Mouse (Mus musculus): ENCODE results near the gene Bcl3.

Bcl3 gene

DNA sequence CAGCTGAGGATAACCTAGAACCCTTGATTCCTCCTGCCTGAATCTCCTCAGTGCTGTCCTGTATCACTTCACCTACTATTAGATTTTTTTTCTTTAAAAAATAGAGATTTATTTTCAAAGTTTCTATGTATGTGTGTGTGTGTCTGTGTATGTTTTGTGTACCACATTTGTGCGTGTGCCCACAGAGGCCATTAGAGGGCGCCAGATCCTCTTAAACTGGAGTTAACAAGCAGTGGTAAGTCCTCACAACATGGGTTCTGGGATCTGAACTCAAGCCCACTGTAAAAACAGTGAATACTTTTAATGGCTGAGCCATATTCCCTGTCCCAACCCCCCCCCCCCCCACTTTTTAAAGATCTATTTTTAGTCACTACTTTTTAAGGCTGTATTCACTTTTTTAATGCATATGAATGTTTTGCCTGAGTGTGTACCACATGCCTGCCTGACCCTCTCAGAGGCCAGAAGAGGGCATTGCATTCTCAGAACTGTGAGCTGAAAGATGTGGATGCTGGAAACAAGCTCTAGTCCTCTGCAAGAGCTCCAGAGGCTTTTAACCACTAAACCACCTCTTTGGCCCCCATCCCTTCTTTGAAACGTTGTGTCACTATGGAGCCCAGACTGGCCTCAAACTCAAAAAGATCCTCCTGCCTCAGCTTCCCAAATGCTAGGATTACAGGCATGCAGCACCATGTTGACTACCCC is 2.1 kb downstream of the Bcl3 start:
- no peak for TF ChIP-seq GATA4 (IDR thresholded peaks at IDR 0.05; ENCODE audit: insufficient replicate concordance, low read length)

DNA sequence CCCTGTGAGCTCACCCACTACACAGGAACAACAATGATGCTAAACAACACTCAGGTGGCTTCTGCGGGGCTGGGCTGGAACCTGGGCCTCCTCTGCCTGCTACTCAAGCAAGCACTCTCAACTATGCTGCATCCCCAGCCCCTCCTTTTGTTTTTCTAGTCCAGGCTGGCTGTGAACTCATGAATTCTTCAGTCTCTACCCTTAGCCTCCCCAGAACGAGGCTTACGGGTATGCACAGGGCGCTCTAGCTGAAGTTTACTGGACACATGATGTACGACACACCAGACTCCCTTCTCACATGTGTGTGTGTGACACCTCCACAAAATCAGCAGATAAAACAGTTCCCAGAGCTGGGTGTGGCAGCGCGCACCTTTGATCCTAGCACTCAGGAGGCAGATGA is 3.7 kb downstream of the Bcl3 start:
- no peak for TF ChIP-seq GATA4 (IDR thresholded peaks at IDR 0.05; ENCODE audit: insufficient replicate concordance, low read length)

- no peak for TF ChIP-seq GATA4 (IDR thresholded peaks at IDR 0.05; ENCODE audit: insufficient replicate concordance, low read length)
Measured at GRCm38 (mm10) chr7:19818440-19818839, 4.1 kb downstream of the Bcl3 start.

DNA sequence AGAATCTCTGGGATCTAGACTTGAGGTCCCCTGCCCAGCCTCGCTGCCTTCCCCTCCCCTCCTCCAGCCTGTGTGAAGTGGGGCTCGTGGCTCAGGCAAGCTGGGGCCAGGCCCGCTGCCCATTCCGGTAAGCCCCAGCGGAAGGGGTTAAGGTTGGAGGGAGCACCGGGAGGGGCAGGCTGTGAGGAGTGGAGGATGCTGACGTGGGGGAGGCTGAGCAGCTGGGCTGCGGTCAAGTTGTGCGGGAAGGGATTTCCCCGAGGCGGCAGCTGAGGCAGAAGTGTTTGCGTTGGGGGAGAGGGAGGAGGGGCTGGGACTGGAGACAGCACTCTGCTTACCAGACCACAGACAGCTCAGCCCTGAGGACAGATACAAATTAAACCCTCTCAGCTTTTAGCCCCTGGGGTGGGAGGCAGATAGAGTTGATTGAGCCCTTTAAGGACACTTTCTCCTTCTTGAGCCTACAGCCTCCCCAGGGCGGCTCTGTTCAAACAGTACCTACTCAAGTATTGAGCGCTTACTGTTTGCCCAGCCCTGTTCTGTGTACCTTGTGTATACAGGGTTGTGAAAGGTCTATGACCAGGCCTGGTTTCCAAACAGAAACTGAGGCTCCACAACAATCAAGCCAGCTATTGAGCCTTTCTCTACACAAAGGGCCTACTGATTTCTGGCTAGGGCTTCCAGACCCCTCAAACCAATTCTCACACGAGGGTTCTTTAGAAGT is 5.0 kb downstream of the Bcl3 start:
- TF ChIP-seq GATA4 (IDR thresholded peaks at IDR 0.05; ENCODE audit: insufficient replicate concordance, low read length) = no peak

DNA sequence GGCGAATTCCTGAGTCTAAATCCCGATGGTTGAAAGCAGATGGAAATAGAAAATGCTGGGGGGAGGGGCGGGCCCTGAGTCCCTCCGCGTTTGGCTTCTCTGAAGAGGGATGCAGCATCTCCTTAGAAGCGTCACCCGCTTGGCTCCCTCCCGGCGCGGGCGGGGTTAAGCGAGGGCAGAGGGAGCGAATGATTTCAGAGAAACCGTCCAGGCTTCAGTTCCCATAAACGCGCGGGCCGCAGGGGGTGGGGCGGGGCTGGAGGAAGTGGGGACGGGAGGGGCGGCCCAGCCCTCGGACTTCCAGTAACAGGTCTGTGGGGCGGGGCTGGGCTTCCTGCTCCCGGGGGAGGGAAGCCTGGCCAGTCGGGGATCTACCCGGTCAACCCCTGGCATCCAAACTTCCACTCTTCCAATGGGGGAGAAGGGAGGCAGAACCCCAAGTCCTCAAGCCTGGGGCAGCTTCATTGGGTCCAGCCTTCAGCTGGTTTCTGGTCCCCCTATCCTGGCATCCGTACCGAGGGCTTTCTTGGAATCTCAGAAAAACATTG is 6.3 kb downstream of the Bcl3 start:
- no peak for TF ChIP-seq GATA4 (IDR thresholded peaks at IDR 0.05; ENCODE audit: insufficient replicate concordance, low read length)

DNA sequence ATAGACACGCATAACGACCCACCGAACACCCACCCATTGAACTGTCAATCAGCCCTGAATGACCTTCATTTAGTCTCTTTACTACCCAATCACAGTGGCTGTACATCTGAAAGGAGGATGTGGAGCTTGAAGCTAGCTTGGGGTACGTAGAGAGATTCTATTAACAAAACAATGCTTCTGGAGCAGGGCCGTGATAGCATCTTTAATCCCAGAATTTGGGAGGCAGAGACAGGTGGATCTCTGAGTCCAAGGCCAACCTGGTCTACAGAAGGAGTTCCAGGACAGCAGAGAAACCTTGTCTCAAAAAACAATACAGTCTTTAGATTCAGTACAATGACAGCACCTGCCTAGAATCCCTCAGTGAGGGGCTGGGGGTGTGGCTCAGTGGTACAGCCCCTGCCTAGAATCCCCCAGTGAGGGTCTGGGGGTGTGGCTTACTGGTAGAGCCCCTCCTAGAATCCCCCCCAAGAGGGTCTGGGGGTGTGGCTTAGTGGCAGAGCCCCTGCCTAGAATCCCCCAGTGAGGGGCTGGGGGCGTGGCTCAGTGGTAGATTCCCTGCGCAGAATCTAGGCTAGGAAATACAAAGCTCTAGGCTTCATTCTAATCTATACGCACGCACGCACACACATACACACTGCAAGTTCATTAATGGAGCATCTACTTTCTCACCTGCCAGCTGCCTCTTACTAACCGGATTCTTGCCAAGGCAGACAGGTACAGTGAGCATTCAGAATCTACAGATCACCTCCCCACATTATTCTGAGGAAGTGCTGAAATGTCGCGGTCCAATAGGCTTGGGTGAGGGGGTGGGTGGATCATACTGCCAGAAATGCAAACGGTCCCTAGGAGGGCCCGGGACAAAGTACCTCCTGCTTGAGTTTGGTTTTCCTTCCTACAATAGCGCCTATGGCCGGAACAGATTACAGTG is 7.0 kb downstream of the Bcl3 start:
- TF ChIP-seq GATA4 (IDR thresholded peaks at IDR 0.05; ENCODE audit: insufficient replicate concordance, low read length) = no peak

- no peak for TF ChIP-seq GATA4 (IDR thresholded peaks at IDR 0.05; ENCODE audit: insufficient replicate concordance, low read length)
Measured at GRCm38 (mm10) chr7:19813579-19814122, 8.9 kb downstream of the Bcl3 start.

DNA sequence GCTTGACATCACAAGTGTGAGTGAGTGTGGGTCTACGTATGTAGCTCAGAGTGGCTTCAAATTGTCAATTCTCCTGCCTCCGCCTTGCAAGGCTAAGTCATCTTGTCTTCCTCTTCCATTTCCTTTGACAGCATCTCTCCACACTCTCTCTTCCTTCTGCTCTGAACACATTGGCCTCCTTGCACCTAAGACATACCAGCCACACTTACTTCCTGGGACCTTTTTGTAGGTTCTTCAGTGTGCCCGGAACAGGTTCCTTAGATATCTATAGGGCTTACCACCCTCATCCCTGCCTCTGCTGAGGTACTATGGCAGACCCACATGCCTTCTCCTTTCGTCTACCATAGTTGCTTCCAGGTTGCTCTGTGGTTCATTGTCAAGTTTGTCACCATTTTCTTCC is 9.4 kb downstream of the Bcl3 start:
- no peak for TF ChIP-seq GATA4 (IDR thresholded peaks at IDR 0.05; ENCODE audit: insufficient replicate concordance, low read length)

DNA sequence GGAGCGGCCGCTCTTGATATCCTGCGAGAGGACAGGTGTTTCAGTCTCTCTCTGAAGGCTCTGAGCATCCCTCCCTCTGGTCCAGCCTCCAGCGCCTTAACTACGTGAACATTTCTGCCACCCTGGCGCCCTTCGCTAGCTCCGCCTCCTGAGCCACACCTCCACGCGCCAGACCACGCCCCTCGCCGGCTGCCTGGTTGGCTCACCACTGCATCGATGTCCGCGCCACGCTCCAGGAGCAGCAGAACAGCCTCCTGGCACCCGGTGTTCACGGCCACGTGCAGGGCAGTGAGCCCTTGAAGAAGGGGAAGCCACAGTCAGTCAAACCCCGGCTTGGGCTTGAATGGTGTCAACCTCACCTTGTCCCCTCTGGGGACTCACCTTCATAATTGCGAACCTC is 11.5 kb downstream of the Bcl3 start:
- no peak for TF ChIP-seq GATA4 (IDR thresholded peaks at IDR 0.05; ENCODE audit: insufficient replicate concordance, low read length)

- TF ChIP-seq GATA4 (IDR thresholded peaks at IDR 0.05; ENCODE audit: insufficient replicate concordance, low read length) = no peak
Measured at GRCm38 (mm10) chr7:19809369-19809768, 13.2 kb downstream of the Bcl3 start.

DNA sequence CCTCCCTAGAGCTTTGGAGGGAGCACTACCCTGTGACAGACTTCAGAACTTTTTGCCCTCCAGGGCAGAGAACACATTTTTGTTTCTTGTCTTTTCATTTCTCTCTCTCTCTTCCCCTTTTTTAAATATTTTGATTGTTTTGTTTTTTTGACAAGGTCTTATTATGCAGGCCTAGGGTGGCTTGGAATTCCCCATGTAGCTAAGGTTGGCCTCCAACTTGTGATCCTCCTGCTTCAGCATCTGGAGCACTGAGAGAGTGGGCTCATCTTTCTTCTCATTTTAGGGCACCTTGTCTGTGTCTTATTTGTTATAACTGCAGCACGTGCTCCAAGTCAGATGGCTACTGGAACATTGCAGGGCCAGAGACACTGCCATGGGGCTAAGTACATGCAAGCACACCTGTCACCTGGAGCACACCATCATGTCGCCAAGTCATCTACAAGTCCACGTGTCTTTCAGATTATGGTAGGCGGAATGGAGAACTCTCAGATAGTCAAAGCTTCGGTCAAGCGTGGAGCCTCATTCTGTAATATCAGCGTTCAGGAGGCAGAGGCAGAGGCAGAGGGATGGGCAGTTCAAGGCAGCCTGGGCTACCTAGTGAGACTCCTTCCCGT is 16.1 kb downstream of the Bcl3 start:
- TF ChIP-seq GATA4 (IDR thresholded peaks at IDR 0.05; ENCODE audit: insufficient replicate concordance, low read length) = no peak

GRCm38 (mm10) chr7:19802995-19803394 is 19.6 kb downstream of the Bcl3 start:
- no peak for TF ChIP-seq GATA4 (IDR thresholded peaks at IDR 0.05; ENCODE audit: insufficient replicate concordance, low read length)

DNA sequence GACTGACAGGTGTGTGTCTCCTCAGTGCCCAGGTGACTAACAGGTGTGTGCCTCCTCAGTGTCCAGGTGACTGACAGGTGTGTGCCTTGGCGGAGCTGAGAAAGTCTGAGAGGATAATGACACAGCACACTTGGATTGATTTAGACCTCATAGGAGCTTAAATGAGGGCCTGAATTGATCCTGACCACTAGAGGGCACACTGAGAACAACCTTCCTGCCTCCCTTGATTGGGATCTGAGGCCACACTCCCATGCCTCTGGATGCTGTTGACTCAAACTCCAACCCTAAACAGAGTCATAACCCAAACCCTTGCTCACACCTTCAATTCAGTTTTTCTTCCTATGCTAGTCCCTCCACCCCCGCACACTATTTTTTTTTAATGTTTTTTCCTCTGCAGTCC is 21.8 kb downstream of the Bcl3 start:
- TF ChIP-seq GATA4 (IDR thresholded peaks at IDR 0.05; ENCODE audit: insufficient replicate concordance, low read length) = no peak

DNA sequence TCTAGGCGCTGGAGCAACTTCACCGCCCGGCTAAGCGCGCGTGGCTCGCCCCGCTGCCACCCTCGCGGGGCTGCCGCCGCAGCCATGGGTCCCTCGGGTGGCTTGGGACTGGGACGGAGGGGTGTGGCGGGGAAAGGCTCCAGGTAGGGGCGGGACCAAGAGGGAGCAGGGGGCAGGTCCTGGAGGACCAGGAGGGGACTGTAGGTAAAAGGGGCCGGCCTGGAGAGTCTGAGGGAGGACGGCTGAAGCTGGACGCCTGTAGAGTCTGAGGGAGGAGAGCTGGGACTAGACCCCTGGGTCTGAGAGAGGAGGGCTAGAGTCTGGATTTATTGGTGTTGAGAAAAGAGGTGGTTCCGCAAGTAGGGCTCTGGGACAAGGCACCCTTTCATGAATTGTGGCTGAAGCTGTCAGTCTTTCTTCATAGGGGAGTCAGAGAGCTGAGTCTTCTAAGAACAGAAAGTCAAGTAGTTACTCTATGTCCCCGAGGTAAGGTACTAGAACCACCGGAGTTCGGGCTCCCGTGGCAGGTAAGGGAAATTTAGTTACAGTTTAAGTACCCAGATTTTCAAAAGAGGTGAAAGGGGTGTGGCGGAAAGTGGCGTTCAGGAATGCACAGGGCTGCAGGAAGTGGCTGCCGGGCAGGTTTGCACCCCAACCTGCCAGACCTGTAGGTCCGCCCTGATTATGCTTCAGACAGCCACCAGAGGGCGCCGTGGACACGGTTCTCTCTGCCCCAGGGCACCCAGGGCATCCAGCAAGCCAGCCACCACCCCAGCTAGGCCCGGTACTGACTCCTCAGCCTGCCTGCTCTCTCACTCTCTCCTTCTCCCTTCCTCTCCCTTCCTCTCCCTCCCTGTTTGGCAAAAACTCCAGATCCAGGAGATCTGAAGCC is 25.6 kb downstream of the Bcl3 start, which contains the start of gene Cblc:
TSS of gene Cblc (minus strand) at position 113 of the 892 bp plus-strand sequence.
- no peak for TF ChIP-seq GATA4 (IDR thresholded peaks at IDR 0.05; ENCODE audit: insufficient replicate concordance, low read length)

Measured in liver, adult (tissue).